ENCODE assay signal across 18 mouse cellular contexts in genomic region chr16:33262096-33262495, GRCm38 (mm10). TPM values are rescaled to one million over a fixed set of nuclear protein-coding genes. Genes with fewer than 3 reads are reported as not detected.
DNase-seq lines count a peak whose midpoint lies in the region; ATAC-seq and TF ChIP-seq lines count a peak whose summit lies in the region.
"Had no signal": no experiment of that assay in that cellular context is flagged by ENCODE, and none has a peak within 500 bp of the region (broad histone marks: within the 10 kb centered on the region; RNA-seq: fewer than 3 reads in every experiment).

No protein-coding gene starts in this region.

- H3K4me3 ChIP-seq in heart, embryonic 12.5 days, result no peak overlapping the region
- no peak overlapping the region for H3K4me3 ChIP-seq in kidney, embryonic 15.5 days (replicated peaks)
- no peak overlapping the region for H3K4me3 ChIP-seq in kidney, embryonic 16.5 days (ENCODE audit: low read length)
- no peak overlapping the region for H3K4me3 ChIP-seq in spleen, adult 2 months (ENCODE audit: extremely low read depth, insufficient read depth, insufficient read length)
- H3K4me3 ChIP-seq: embryonic facial prominence, embryonic 10.5 days; forebrain, embryonic 12.5 days; midbrain, embryonic 12.5 days; neural tube, embryonic 12.5 days had no signal

- peaks cover 30% of the 10 kb centered on the region for H3K36me3 ChIP-seq in heart, embryonic 12.5 days
- H3K36me3 ChIP-seq in kidney, embryonic 15.5 days, result peaks cover 29% of the 10 kb centered on the region
- H3K36me3 ChIP-seq in kidney, embryonic 16.5 days (ENCODE audit: insufficient read depth, low read length), result peaks cover 13% of the 10 kb centered on the region
- H3K36me3 ChIP-seq in spleen, adult 2 months (ENCODE audit: control insufficient read depth, insufficient read depth, low read length), result peaks cover 17% of the 10 kb centered on the region

- no peak for DNase-seq in heart, adult 8-10 months (ENCODE audit: low spot score)
- DNase-seq in spleen, adult 2 months (ENCODE audit: low read depth in 1 of 2, low spot score in 2 of 2), result no peak
- no peak for DNase-seq in spleen, postnatal 10 days (ENCODE audit: low spot score in 2 of 2)
- DNase-seq in ovary, postnatal 10 days (ENCODE audit: low spot score), result no peak
- no peak for DNase-seq in c-Kit-positive CD71-positive TER-119-positive erythroid progenitor cells, embryonic 14.5 days (ENCODE audit: low spot score)
- DNase-seq: adrenal gland, postnatal 36 days; cerebellum, adult 8-10 months; thymus, adult 2 months had no signal

- H3K9ac ChIP-seq in heart, embryonic 12.5 days, result no peak overlapping the region
- H3K9ac ChIP-seq in kidney, embryonic 15.5 days, result no peak overlapping the region
- H3K9ac ChIP-seq in kidney, embryonic 16.5 days (replicated peaks; ENCODE audit: low read length), result no peak overlapping the region
- H3K9ac ChIP-seq: forebrain, embryonic 12.5 days; hindbrain, embryonic 14.5 days; liver, embryonic 14.5 days; midbrain, embryonic 12.5 days; neural tube, embryonic 12.5 days had no signal

- peaks cover 34% of the 10 kb centered on the region for H3K4me1 ChIP-seq in heart, embryonic 12.5 days (replicated peaks)
- H3K4me1 ChIP-seq in kidney, embryonic 15.5 days, result 0 out of 2 replicates have a peak, but pooled peaks cover 8% of the 10 kb centered on the region
- 0 out of 2 replicates have a peak, but pooled peaks cover 9% of the 10 kb centered on the region for H3K4me1 ChIP-seq in kidney, embryonic 16.5 days (ENCODE audit: insufficient read depth, low read length)
- H3K4me1 ChIP-seq in spleen, adult 2 months (ENCODE audit: control insufficient read depth, insufficient read depth, insufficient read length), result peaks cover 15% of the 10 kb centered on the region; the same call in 1 of the 2 replicates
- H3K4me1 ChIP-seq: embryonic facial prominence, embryonic 10.5 days; forebrain, embryonic 12.5 days; midbrain, embryonic 12.5 days; neural tube, embryonic 12.5 days had no signal

- TF ChIP-seq POLR2A in spleen, adult 2 months (IDR thresholded peaks at IDR 0.05; ENCODE audit: low read depth, low read length), result no peak

- no peak overlapping the region for H3K4me2 ChIP-seq in heart, embryonic 12.5 days
- H3K4me2 ChIP-seq in kidney, embryonic 15.5 days, result no peak overlapping the region
- no peak overlapping the region for H3K4me2 ChIP-seq in kidney, embryonic 16.5 days (replicated peaks; ENCODE audit: low read depth, low read length)
- H3K4me2 ChIP-seq: forebrain, embryonic 12.5 days; hindbrain, embryonic 14.5 days; midbrain, embryonic 12.5 days; neural tube, embryonic 12.5 days had no signal

- no peaks in the 10 kb centered on the region for H3K9me3 ChIP-seq in heart, embryonic 12.5 days (replicated peaks)
- H3K9me3 ChIP-seq in kidney, embryonic 15.5 days (replicated peaks), result no peaks in the 10 kb centered on the region
- no peaks in the 10 kb centered on the region for H3K9me3 ChIP-seq in kidney, embryonic 16.5 days (ENCODE audit: low read length)
- H3K9me3 ChIP-seq: embryonic facial prominence, embryonic 10.5 days; forebrain, embryonic 12.5 days; midbrain, embryonic 12.5 days; neural tube, embryonic 12.5 days had no signal

- H3K27me3 ChIP-seq in heart, embryonic 12.5 days (replicated peaks), result no peaks in the 10 kb centered on the region
- H3K27me3 ChIP-seq in kidney, embryonic 15.5 days, result no peaks in the 10 kb centered on the region
- no peaks in the 10 kb centered on the region for H3K27me3 ChIP-seq in kidney, embryonic 16.5 days (ENCODE audit: insufficient read depth, low read length)
- H3K27me3 ChIP-seq in spleen, adult 2 months (ENCODE audit: control insufficient read depth, insufficient read depth, low read length), result no peaks in the 10 kb centered on the region
- H3K27me3 ChIP-seq: CH12.LX; forebrain, embryonic 12.5 days; midbrain, embryonic 12.5 days; neural tube, embryonic 12.5 days had no signal

- H3K27ac ChIP-seq in heart, embryonic 12.5 days (ENCODE audit: poor library complexity, severe bottlenecking), result peak overlapping the region; percentile 63
- H3K27ac ChIP-seq in kidney, embryonic 15.5 days, result peak overlapping the region; percentile 13; the same call in 1 of the 2 replicates
- H3K27ac ChIP-seq in kidney, embryonic 16.5 days (ENCODE audit: low read length), result no peak overlapping the region
- peak overlapping the region; percentile 20; the same call in 1 of the 2 replicates for H3K27ac ChIP-seq in spleen, adult 2 months (ENCODE audit: insufficient read depth, low read length)
- H3K27ac ChIP-seq: embryonic facial prominence, embryonic 10.5 days; forebrain, embryonic 12.5 days; hindbrain, embryonic 14.5 days; liver, embryonic 14.5 days; midbrain, embryonic 12.5 days; neural tube, embryonic 12.5 days had no signal

- 71% methylated on average over 1 of the region's 1 CpGs for WGBS in heart, embryonic 12.5 days
- 74% methylated on average over 1 of the region's 1 CpGs for WGBS in kidney, embryonic 15.5 days
- 89% methylated on average over 1 of the region's 1 CpGs for WGBS in kidney, embryonic 16.5 days
- 10% methylated on average over 1 of the region's 1 CpGs for WGBS in spleen, adult 2 months

- no peak; the same call in 1 of the 2 replicates for ATAC-seq in heart, embryonic 12.5 days (ENCODE audit: insufficient number of reproducible peaks, low FRiP score)
- ATAC-seq in kidney, embryonic 15.5 days (replicated peaks; ENCODE audit: low FRiP score), result no peak
- no peak for ATAC-seq in kidney, embryonic 16.5 days (ENCODE audit: low FRiP score, low TSS enrichment)

- no peak for TF ChIP-seq CTCF in spleen, adult 2 months (IDR thresholded peaks at IDR 0.05; ENCODE audit: extremely low read depth, insufficient read depth, insufficient read length, insufficient replicate concordance)

RNA-seq across cellular contexts. Expression of gene Snx4, which starts 10.9 kb away (rescaled TPM):
- 79.9 and 81.4 TPM in 2 replicates for polyA plus RNA-seq in heart, embryonic 12.5 days (2016; fragmentation: Nextera tagmentation; extraction: Ambion mirVana)
- 10 to 100 TPM; 20.3 to 25.2 (median 22.8) TPM for total RNA-seq in heart, adult 8-10 months (2022)
- 82.0 and 82.8 TPM in 2 replicates for polyA plus RNA-seq in kidney, embryonic 15.5 days (2015; fragmentation: Nextera tagmentation; extraction: Ambion mirVana)
- polyA plus RNA-seq in kidney, embryonic 16.5 days (2015; fragmentation: Nextera tagmentation; extraction: Ambion mirVana), result 86.4 and 90.6 TPM in 2 replicates
- polyA plus RNA-seq in spleen, adult 2 months (2012; rRNA removed), result 7.2 and 7.9 TPM in 2 replicates
